Mouse (Mus musculus) thymus, postnatal 4 days (tissue): ENCODE results near the gene Hoxb2.

Source experiments
- DNase-seq: peaks from one replicate; pipeline ENCODE4 v3.0.0; 2021

Gene Hoxb2

DNA sequence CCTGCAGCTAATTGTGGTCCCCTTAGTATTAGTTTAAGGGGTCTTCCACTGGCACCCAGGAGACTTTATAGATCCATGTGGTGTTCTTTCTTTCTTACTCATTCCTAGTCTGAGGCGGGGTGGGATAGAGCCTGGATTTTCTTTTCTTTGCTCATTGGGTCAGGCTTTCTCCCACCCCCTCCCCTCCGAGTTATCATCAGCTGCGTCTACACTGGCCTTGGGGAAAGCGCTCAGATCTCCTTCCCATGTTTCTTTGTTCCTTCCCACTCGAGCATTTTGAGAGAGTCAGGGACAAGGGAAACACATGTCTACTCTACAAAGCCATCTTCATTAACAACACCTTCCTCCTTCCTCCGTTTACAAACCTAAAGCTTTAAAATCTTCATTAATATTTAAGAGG, 13.3 kb upstream of the Hoxb2 start:
- DNase-seq: no peak

DNA sequence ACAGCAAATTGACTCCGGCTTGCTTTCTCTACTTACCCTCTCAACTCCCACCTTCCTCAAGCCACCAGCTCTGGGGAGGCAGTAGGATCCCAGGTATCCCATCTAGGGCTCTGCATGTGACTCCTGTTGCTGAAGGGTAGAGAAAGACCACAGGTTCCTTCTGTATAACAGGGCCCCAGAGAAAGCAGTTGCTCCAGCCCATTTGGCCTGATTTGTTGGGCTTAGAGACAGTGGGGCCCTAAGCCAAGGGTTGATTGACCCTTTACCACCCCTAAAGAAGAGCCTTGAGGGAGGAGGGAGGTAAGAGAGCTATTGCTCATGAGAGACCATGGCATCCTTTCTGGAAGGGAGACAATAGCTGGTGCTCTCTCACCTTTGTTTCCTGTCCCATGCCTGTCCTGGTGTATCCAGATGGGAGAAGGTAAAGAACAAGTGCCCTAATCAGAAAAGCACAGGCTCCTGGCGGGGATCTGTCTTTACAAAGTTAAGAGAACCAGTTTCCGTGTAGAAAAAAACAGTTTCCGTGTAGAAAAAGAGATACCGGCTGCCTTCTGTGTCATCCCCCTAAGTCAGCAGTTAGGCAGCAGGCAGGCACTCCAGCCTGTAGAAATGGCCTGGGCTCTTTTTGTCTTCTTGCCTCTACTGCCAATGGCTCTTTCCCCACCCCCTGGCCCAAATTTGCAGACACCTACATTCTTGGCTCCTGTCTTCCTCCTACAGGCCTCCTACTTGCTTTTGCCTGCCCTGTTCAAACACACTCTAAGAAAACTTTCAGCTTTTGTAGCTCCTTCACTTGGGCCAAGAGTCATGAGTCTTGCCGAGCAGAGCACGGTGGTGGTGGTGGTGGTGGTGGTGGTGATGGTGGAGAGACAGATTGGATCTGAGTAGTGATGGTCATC, 11.1 kb upstream of the Hoxb2 start:
- no peak for DNase-seq

DNA sequence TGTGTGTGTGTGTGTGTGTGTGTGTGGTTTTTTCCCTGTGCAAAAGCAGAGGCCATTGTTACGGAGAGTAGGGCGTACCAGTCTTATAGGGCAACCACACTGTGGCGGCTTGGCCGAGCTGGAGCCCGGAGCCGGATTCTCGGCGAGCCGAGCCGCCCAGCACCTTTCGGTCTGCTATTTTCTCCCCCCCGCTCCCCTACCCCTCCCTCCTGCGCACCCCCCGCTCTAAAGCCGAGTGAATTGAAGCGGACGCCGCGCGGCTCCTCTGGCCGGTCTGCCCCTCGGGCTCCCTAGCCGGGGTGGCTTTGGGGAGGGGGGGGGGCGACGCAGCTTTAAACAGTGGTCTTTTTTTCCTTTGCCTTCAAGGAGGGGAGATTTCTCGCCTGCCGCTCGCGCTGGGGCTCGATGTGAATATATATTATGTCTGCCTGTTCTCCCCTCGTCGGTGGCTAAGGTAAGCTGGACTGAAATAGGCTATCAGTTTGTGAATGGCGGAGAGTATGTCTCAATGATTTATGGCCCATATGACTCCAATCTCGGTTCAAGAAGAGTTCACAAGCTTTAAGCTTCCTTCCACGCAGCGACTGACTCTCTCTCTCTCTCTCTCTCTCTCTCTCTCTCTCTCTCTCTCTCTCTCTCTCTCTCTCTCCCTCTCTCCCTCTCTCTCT, 9.5 kb upstream of the Hoxb2 start:
- no peak for DNase-seq

DNA sequence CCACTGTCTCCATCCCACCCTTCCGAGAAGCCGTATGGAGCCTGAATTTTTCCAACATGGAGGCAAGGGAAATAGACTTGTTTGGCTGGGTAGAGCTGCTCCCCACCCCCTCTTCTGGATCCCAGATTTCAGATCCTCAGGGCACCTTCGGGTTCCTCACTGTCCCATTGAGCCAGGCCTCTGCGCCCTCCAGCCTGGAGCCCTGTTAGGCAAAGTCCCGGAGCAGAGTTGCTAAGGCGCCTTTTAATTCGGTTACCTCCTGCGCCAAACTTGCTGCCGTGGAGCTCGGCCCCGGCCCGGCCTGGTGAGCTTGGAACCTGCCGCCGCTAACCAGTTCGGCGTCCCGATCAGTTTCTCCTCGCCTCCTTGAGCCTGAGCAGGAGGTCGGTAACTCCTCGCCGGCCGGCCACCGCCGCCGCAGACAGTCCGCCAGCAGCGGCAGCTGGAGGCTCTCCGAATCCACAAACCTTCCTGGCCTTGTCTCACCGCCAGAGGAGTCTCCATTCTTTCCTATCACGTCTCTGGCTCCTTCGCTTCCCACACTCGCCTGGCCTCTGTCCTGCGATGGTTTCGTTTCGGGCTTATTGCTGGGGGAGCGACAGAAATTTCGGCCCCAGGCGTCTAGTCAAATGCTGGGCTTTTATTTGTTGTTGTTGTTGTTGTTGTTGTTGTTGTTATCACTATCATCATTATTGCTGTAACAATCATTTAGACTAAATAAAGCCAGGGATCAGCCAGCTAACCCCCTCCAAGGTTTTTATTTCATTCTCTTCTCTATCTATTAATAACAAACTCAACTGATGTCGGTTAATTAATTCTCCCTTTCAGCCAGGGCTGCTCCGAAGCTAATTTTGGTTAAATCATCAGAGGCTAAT, 8.4 kb upstream of the Hoxb2 start:
- peak; percentile 34 for DNase-seq

DNA sequence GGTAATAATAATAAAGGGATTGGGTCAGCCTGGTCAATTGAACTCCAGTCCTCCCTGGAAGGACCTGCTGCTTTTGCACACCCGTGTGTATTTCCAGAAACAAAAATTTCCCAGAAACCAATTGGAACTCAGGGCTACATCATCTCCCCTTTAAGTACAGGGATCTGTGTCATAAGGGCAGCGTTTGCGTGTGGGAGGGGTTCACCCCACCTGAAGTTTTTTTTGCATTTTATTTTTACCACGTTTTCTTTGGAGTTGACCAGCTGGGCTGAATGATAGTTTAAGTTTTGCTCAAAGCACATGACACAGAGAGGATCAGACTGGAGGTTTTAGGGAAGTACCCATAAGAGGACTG, 7.8 kb upstream of the Hoxb2 start:
- no peak for DNase-seq

DNA sequence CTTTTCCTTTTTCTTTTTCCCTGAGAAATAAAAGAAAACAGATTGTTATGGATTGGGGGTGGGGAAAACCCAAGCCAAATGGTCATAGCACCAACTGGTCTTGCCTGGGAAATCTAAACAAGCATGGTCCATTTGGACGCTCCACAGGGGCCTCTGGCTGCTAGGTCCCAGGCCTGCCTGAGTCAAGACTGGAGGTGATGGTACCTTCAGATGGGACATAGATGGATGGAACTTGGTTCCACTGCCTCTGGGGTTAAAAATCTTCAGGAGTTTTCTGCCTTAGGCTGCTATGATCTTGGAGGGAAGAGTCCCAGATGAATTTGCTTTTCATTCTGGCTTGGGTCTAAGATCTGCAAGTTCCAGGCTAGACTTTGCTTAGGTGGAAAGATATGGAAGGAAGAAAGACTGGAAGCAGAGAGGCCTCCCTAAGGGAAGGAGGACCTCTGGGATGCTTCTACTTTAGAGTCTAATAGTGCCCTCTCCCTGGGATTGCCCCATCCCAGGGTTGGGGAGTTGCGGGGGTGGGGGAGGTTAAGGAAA, 7.0 kb upstream of the Hoxb2 start:
- DNase-seq: no peak

DNA sequence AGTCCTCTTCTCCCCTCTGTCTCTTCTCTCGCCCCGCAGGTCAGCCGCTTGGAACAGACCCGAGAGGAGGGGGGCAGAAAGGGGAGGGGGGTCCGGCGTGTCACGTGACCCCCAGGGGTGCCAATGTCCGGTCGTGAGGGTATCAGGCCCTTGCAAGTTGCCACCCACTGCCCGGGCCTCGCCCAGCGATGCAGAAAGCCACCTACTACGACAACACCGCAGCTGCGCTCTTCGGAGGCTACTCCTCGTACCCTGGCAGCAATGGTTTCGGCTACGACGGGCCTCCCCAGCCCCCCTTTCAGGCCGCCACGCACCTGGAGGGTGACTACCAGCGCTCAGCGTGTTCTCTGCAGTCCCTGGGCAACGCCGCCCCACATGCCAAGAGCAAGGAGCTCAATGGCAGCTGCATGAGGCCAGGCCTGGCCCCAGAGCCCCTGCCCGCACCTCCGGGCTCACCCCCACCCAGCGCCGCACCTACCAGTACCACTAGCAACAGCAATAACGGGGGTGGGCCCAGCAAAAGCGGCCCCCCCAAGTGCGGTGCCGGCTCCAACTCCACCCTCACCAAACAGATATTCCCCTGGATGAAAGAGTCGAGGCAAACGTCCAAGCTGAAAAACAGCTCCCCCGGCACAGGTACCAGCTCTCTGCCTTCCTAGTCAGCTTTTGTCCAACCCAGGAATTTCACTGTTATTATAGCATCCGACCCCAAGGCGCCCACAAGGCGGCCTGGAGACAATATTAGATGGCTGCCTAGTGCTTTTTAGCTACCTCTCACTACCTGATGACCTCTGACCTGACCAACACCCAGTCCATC, 6.1 kb upstream of the Hoxb2 start:
- DNase-seq: no peak

DNA sequence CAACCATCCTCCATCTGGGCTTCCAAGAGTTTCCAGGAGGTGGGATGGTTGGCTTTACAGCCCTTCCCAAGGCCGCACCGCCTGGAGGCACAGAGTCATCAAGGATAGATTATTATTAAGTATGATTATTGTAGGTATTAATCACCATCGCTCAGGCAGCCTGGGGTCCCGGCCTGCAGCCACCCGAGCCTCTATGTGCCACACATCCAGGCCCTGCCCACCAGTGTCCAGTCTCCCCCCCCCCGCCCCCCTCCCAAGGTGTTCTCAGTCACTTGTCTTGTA, 5.5 kb upstream of the Hoxb2 start:
- no peak for DNase-seq

DNA sequence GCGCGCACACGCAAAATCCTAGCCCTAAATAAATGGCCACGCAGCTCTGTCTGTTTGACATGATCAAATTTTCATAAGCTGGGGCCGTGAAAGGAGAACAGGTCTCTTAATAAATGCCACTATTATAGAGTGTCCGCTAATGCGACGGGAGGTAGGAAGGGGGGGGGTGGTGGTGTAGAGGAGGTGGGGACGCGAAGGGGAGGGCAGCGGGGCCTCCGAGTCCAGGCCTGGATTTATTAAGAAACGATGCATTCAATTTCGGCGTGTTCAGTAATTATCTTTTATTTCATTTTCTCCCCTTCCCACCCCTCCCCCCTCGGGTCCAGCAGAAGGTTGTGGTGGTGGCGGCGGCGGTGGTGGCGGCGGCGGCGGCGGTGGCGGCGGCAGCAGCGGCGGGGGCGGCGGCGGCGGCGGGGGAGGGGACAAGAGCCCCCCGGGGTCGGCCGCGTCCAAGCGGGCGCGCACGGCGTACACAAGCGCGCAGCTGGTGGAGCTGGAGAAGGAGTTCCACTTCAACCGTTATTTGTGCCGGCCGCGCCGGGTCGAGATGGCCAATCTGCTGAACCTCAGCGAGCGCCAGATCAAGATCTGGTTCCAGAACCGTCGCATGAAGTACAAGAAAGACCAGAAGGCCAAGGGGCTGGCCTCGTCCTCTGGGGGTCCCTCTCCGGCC, 5.0 kb upstream of the Hoxb2 start:
- DNase-seq: no peak

DNA sequence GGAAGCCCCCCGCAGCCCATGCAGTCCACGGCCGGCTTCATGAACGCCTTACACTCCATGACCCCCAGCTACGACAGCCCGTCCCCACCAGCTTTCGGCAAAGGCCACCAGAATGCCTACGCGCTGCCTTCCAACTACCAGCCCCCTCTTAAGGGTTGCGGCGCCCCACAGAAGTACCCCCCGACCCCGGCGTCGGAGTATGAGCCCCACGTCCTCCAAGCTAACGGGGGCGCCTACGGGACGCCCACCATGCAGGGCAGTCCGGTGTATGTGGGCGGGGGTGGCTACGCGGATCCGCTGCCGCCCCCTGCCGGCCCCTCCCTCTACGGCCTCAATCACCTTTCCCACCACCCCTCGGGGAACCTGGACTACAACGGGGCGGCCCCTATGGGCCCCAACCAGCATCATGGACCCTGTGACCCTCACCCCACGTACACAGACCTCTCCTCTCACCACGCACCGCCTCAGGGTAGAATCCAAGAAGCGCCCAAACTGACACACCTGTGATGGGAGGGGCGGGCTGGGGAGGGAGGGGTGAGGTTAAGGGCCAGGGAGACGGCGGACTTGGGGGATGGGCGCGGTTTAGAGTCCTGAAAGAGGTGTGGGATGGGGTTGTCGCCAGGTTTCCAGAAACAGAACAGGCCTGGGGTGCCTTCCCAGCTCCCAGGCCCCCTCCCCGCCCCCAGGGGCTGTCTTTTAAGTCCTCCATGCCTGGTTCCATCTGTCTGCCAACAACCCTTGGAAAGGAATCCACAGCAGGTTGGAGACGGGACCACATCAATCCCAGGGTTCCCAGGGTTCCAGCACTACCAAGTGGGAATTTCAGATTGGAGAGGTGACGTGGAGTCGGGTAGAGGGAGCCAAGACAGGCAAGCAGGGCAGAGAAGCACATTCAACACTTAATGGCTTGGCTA, 4.2 kb upstream of the Hoxb2 start:
- DNase-seq: peak; percentile 36

DNA sequence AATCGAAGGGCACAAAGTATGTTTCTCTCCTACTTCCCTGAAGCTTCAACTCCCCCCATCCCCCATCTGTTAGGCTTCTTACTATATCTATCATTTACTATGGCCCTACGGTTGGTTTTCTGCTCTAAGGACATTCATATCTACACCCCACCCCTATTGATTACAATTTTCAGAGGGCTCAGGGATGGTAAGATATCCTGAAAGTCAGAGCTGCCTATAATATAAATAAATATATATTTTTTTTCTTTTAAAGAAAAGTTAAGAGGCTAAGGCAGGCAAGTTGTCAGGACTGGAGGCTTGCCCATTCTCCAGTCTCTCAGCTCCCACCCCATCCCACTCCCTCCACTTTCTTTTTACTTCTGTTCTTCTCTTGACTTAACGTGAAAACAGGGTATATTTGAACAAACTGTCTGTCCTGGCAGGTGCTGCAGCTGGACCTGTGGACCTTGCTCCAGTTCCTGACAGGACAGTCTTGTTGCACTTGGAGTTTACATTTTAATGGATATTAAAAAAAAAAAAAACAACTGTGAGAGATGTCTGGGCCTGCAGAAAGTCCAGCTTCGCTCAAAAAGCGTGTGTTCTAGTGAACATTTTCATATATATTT, 3.3 kb upstream of the Hoxb2 start:
- DNase-seq: no peak

DNA sequence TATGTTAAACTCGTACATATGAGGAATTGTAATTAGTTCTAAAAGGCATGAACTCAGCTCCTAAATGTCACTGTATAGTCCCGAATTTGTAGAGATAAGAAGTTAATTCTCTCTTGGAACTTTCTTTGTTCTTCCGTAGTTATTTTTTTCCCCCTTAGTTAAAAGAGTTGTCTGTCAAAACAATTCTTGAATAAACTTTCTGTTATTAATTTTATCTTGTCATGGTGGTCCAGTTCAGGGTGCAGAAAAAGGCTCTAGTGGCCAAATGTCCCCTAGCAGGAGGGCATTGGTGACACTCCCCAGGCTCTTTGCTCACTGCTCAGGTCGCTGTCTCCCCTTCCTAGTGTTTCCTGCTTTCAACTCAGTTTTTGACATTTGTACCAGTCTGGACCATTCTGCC, 2.6 kb upstream of the Hoxb2 start:
- DNase-seq: no peak

DNA sequence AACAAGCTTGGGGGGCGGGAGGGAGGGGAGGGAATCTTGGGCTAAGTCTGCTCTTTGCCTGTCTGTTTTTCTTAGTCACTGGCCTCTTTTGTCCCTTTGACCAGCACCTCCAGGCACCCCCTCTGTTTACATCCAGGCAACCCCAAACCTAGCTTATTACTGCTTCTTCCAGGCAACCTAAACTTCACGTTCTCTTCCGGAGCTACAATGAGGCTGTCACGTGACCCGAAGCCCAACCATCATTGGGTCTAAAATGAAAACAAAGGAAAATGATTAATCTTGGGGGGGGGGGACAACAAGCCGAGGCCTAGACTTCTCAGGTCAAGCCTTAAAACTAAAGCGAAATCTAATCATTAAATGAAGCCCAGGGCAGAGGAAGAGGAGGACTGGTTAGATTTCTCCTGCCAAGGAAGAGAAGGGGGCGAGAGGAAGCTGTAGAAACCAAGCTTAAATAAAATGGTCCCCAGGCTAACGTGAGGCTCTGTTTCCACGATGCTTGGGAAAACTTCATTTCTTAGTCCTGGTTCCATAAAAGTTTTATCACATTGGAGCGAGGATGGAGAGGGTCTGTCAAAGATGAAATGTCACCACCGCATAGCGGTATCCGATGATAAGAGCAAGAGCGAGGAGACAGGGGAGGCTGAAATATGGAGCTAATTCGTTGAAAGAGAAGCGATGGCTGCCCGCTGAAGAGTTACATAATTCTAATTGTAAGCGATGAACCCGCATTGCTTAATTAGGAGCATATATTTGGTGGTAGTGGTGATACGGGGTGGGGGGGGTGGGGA, 2.0 kb upstream of the Hoxb2 start:
- no peak for DNase-seq

DNA sequence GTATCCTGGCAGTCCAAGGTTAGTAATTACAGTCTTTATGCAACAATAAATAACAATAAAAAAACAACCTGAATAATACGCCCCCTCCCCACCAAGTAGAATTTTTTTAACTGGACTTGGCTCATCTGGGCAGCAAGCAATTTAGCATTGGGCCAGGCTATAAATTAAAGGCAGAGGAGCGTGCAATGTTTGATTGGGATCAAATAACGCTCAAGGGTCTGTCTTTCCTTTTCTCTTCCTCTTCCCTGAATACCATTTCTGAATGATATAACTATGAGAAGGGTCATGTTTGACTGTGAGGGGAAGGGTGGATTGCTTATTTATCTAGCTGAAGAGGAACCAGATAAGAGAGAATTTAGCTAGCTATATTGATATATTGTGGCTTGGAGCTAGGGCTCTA, 1.3 kb upstream of the Hoxb2 start:
- no peak for DNase-seq

DNA sequence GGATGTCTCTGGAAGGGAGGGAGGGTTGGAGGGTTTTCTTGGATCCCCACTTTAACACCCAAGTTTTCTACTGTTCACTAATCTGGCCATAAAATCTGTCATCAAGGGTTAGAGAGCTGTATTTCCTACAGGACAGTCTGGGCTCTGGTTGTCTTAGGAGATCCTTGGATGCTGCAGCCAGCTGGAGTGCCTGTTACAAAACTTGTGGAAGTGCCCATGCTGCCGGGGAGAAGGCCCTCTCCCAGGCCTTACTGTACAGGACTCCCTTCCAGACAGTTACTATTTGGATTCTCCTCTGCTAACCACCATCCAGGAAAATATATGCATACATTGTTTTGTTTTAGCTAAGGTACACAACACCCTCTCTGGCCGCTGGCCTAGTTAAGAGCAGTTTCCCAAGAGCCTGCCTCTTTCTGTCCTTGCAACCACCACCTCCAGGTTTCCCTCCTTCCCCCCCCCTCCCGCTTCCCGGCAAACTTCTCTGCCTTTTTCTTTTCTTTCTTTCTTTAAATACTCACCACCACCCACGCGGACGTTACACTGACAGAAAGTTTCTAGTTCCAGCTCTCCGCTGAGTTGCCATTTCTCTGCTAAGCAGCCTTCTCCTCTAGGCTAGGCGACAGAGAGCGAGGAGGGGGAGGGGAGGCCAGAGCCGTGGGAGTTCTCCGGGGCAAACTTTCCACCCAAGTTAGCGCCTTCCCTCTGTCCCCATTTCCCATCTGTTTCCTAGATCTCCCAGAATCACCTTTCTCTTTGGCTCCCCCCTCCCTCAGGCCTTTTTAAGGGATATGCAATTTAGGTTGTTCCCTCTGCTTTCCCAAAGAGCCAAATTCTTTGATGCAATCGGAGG, 609 bp upstream of the Hoxb2 start:
- no peak for DNase-seq

DNA sequence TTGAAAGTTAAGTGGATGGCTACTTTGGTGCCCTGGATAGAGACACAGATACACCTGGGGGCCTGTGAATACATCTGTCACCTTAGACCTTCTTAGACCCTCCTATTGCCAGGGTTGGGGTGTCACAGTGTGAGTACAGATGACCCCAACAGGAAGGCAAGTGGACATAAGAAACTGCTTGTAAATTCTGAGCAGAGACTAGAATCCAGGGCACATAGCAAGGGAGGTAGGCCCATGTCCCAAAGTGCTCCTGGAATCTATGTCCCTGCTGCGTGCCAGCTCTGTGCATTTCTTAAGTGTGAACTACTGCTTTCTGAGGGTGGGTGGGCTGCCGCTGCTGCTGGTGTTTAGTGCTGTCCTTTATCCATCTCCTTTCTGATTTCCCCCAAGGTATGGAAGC, 466 bp downstream of the Hoxb2 start:
- no peak for DNase-seq

DNA sequence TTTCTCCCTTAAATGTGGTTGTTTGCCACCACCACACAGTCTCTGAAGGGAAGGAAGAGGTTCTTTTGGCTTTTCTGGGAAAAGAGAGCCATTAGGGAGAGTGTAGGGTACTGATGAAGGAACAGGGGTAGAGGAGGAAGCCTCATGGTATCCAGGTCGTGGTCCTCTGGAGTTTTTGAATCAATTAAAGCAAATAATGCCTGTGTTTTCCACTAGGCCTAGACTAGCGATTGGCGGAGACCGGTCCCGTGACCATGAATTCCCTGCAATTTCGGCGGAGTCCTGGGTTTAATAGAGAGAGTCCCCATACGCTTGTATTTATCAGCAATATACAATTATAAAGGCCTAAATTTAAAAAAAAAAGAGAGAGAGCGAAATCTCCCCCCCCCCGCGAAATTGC, 987 bp downstream of the Hoxb2 start:
- DNase-seq: no peak

DNA sequence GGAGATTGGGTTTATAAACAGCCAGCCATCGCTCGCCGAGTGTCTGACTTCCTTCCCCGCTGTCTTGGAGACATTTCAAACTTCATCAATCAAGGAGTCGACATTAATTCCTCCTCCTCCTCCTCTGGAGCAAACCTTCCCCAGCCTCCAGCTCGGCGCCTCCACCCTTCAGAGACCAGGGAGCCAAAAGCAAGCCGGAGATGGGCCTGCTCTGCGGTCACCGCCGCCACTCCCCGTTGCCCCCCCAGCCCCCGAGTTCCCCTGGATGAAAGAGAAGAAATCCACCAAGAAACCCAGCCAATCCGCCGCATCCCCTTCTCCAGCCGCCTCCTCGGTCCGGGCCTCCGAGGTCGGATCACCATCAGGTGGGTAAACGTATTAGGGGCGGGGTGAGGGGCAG, 1.5 kb downstream of the Hoxb2 start:
- DNase-seq: no peak
